Mouse (Mus musculus) forebrain, embryonic 14.5 days (tissue): ENCODE results near the gene Gba. TPM values are rescaled to one million over a fixed set of nuclear protein-coding genes. Genes with fewer than 3 reads are reported as not detected.
A peak's percentile ranks its signal among the peaks of the same experiment; 100 is the strongest.

Source experiments
- ATAC-seq: fragments of 200-750 bp; cut with Nextera tagmentation; 2 replicates; pipeline ENCODE4 v1.8.0; 2017; ENCODE audit warnings: mild to moderate bottlenecking, moderate library complexity
- DNase-seq: peaks from one replicate; pipeline ENCODE4 v3.0.0-alpha.2; 2015; ENCODE audit warnings: low spot score
- H3K27ac ChIP-seq: fragments of 300-500 bp; sonication (generic); 2 replicates; pipeline ENCODE4 v1.5.1; 2014; ENCODE audit warnings: low read depth, mild to moderate bottlenecking, control low read depth, low read length, moderate library complexity
- H3K27me3 ChIP-seq: fragments of 300-500 bp; sonication (generic); replicated peaks from 2 replicates; pipeline ENCODE4 v1.6.1; 2014; ENCODE audit warnings: low read length, control low read depth, mixed read lengths; ENCODE audit not compliant: control insufficient read depth, insufficient read depth
- H3K36me3 ChIP-seq: fragments of 300-500 bp; sonication (generic); 2 replicates; pipeline ENCODE4 v1.6.1; 2014; ENCODE audit warnings: low read length, control low read depth; ENCODE audit not compliant: control insufficient read depth, insufficient read depth
- H3K4me1 ChIP-seq: fragments of 300-500 bp; sonication (generic); 2 replicates; pipeline ENCODE4 v1.6.1; 2014; ENCODE audit warnings: antibody characterized with exemption, low read length, control low read depth; ENCODE audit not compliant: control insufficient read depth, insufficient read depth
- H3K4me2 ChIP-seq: fragments of 300-500 bp; sonication (generic); 2 replicates; pipeline ENCODE4 v1.6.1; 2014; ENCODE audit warnings: mild to moderate bottlenecking, control low read depth, low read length
- H3K4me3 ChIP-seq: fragments of 300-500 bp; sonication (generic); 2 replicates; pipeline ENCODE4 v1.5.1; 2014; ENCODE audit warnings: low read depth, low read length, control low read depth
- H3K9ac ChIP-seq: fragments of 300-500 bp; sonication (generic); 2 replicates; pipeline ENCODE4 v1.6.1; 2014; ENCODE audit warnings: mild to moderate bottlenecking, low read length, control low read depth, moderate library complexity
- H3K9me3 ChIP-seq: fragments of 300-500 bp; sonication (generic); replicated peaks from 2 replicates; pipeline ENCODE4 v1.6.1; 2016; ENCODE audit warnings: low read length, control low read depth, mixed read lengths; ENCODE audit not compliant: control insufficient read depth
- WGBS: fragments of 180-500 bp; shearing (Covaris S2); extraction: QIAGEN DNeasy Blood & Tissue Kit; methylation state at CpG from one replicate; pipeline ENCODE4 v1.1.7; 2014; 5-methylcytosine and 5-hydroxymethylcytosine counted together
- polyA plus RNA-seq: library from polyadenylated mRNA; unstranded; fragments of >200 nt; fragmentation: Nextera tagmentation; extraction: Ambion mirVana; gene quantifications from 2 replicates; pipeline ENCODE4 v1.2.1, GENCODE M21; 2014

Gene Gba
- polyA plus RNA-seq, 1 experiment from 2014 or later: 47.9 TPM

- Histone ChIP-seq H3K27ac (peak within 1 kb of the TSS; percentile 95), H3K36me3 (peaks cover 26% of the 10 kb centered on the region), H3K27me3 (no peaks in the 10 kb centered on the region), H3K4me2 (peak within 1 kb of the TSS; percentile 95), H3K9ac (peak within 1 kb of the TSS; percentile 78), H3K4me3 (peak within 1 kb of the TSS; percentile 70), H3K9me3 (no peaks in the 10 kb centered on the region), H3K4me1 (peaks cover 12% of the 10 kb centered on the region)
- peak; percentile 62 for ATAC-seq
- DNase-seq: peak; percentile 91
- WGBS: 4% methylated on average over 20 of the region's 20 CpGs
Measured at GRCm38 (mm10) chr3:89245688-89246171, 43.0 kb downstream of the Gba start, which contains the start of gene Krtcap2. TSS of gene Krtcap2 (plus strand) at chr3:89245966.

- Histone ChIP-seq H3K27me3 (no peaks in the 10 kb centered on the region), H3K36me3 (peaks cover 19% of the 10 kb centered on the region), H3K4me3 (peak within 1 kb of the TSS; percentile 70), H3K9ac (peak within 1 kb of the TSS; percentile 78), H3K9me3 (no peaks in the 10 kb centered on the region), H3K4me1 (peaks cover 12% of the 10 kb centered on the region), H3K4me2 (peak within 1 kb of the TSS; percentile 95), H3K27ac (peak within 1 kb of the TSS; percentile 95)
- ATAC-seq (peak; percentile 77), DNase-seq (peak; percentile 96)
- under 1% methylated on average over 42 of the region's 42 CpGs for WGBS
Measured at GRCm38 (mm10) chr3:89246261-89247100, 43.8 kb downstream of the Gba start, which contains the start of gene Trim46. TSS of gene Trim46 (minus strand) at chr3:89246309.

GRCm38 (mm10) chr3:89247466-89247865, 44.7 kb downstream of the Gba start:
- no peaks in the 10 kb centered on the region for H3K9me3 ChIP-seq
- H3K36me3 ChIP-seq: peaks cover 9% of the 10 kb centered on the region
- WGBS: 89% methylated on average over 4 of the region's 4 CpGs
- DNase-seq: no peak
- H3K4me2 ChIP-seq: peak overlapping the region; percentile 95
- H3K4me3 ChIP-seq: peak overlapping the region; percentile 70; the same call in 1 of the 2 replicates
- no peaks in the 10 kb centered on the region for H3K27me3 ChIP-seq
- H3K9ac ChIP-seq: no peak overlapping the region
- no peak for ATAC-seq
- H3K27ac ChIP-seq: no peak overlapping the region
- H3K4me1 ChIP-seq: peaks cover 12% of the 10 kb centered on the region

GRCm38 (mm10) chr3:89250435-89251040, 47.8 kb downstream of the Gba start:
- ATAC-seq (no peak), DNase-seq (peak; percentile 42)
- Histone ChIP-seq H3K4me2 (no peak overlapping the region), H3K4me3 (no peak overlapping the region), H3K27me3 (no peaks in the 10 kb centered on the region), H3K27ac (no peak overlapping the region), H3K36me3 (peaks cover 5% of the 10 kb centered on the region; the same call in 1 of the 2 replicates), H3K4me1 (no peaks in the 10 kb centered on the region; the same call in 1 of the 2 replicates), H3K9me3 (no peaks in the 10 kb centered on the region), H3K9ac (no peak overlapping the region)
- WGBS: 24% methylated on average over 7 of the region's 7 CpGs

- H3K4me1 ChIP-seq: no peaks in the 10 kb centered on the region; the same call in 1 of the 2 replicates
- no peak overlapping the region for H3K4me3 ChIP-seq
- no peak overlapping the region for H3K27ac ChIP-seq
- WGBS: 10% methylated on average over 17 of the region's 17 CpGs
- no peaks in the 10 kb centered on the region for H3K9me3 ChIP-seq
- no peak overlapping the region for H3K9ac ChIP-seq
- no peak for ATAC-seq
- no peaks in the 10 kb centered on the region for H3K27me3 ChIP-seq
- no peak overlapping the region for H3K4me2 ChIP-seq
- peaks cover 5% of the 10 kb centered on the region; the same call in 1 of the 2 replicates for H3K36me3 ChIP-seq
- DNase-seq: no peak
Measured at GRCm38 (mm10) chr3:89251365-89251895, 48.7 kb downstream of the Gba start.

- Histone ChIP-seq H3K4me1 (no peaks in the 10 kb centered on the region), H3K9me3 (no peaks in the 10 kb centered on the region), H3K27me3 (no peaks in the 10 kb centered on the region), H3K9ac (no peak overlapping the region), H3K36me3 (no peaks in the 10 kb centered on the region), H3K27ac (no peak overlapping the region), H3K4me2 (no peak overlapping the region), H3K4me3 (no peak overlapping the region)
- 90% methylated on average over 5 of the region's 5 CpGs for WGBS
- no peak for ATAC-seq
- no peak for DNase-seq
Measured at GRCm38 (mm10) chr3:89254994-89255393, 52.3 kb downstream of the Gba start.

GRCm38 (mm10) chr3:89256177-89256576, 53.4 kb downstream of the Gba start:
- DNase-seq: no peak

More at GRCm38 (mm10) chr3:89256177-89256576, 53.4 kb downstream of the Gba start:
- WGBS: 83% methylated on average over 5 of the region's 5 CpGs
- no peaks in the 10 kb centered on the region for H3K36me3 ChIP-seq
- ATAC-seq: no peak
- no peak overlapping the region for H3K4me2 ChIP-seq
- no peaks in the 10 kb centered on the region for H3K4me1 ChIP-seq
- H3K9me3 ChIP-seq: no peaks in the 10 kb centered on the region
- no peak overlapping the region for H3K27ac ChIP-seq
- H3K9ac ChIP-seq: no peak overlapping the region
- no peak overlapping the region for H3K4me3 ChIP-seq
- no peaks in the 10 kb centered on the region for H3K27me3 ChIP-seq
